Mouse (Mus musculus) brain, adult 2 months (tissue): ENCODE data around the gene Peg10.
"Not testable (repeated sequence)": the region's sequence is repeated elsewhere in the genome, so short reads cannot be mapped to it uniquely, and the experiment has no call there.

Experiments used
- DNase-seq: peaks from one replicate; pipeline ENCODE4 v3.0.0; 2011; ENCODE audit warnings: low read depth, low spot score

The Peg10 gene

DNA sequence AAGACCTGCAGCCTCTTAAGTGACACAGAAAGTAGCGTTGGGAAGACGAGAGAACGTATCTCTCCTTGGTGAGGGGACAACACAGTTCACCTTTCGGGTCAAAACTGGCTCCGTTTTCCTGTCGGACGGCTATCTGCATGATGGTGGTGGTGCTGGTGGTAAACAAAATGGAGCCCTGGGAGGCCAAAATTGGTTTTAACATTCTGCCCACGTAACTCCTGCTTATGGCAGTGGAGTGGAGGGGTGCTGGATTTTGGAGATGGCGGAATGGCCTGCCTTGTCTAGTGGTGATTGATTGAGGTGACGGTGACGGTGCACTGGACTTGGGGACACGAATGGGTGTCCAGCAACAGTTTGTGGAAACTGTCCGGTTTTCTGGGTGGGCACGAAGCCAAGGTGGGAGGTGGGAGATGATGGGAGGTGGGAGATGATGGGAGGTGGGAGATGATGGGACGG is 1.4 kb downstream of the Peg10 start:
- peak; percentile 45 for DNase-seq

DNA sequence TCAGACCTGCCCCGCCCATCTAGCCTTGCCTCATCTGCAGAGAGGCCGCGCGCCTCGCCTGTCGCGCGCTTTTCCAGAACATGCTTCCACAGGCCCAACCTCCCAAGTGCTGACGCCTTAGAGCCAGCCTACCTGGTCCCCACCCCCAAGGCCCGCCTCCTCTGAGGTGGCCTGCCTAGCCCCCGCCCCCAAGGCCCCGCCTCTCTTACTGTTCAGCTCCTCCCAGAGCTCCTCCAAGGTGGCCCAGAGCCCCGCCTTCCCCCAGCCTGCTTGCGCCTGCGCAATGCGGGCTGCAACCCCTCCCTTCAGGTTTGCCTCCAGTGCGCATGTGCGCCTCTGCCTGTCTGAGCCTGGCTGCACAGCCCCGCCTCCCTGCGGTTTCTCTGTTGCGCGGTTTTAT is 2.0 kb downstream of the Peg10 start:
- peak; percentile 98 for DNase-seq

DNA sequence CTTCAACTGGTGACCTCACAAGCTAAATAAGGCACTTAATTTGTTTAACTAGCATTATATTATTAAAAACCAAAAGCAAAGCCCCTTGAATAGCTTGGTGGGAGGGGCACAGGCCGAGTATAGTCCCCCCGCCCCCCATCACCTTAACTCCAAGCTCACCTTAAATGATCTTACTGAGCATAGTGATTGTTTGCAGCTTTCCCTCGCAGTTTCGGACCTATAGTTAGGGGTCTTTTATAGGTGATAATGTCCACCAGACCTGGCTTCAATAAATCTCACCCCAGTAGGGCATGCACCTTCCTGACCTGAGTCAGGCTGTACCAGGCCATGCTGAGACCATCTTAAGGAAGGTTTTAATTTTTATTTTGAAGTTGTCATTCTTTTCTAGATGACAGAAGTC is 4.2 kb downstream of the Peg10 start:
- DNase-seq: no peak

DNA sequence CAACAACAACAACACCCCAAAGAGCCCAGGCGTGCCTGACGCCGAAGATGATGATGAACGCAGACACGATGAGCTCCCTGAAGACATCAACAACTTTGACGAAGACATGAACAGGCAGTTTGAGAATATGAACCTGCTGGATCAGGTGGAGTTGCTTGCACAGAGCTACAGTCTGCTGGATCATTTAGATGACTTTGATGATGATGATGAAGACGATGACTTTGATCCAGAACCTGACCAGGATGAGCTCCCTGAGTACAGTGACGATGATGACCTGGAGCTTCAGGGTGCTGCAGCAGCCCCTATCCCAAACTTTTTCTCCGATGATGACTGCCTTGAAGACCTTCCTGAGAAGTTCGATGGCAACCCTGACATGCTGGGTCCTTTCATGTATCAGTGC is 7.2 kb downstream of the Peg10 start:
- no peak for DNase-seq

DNA sequence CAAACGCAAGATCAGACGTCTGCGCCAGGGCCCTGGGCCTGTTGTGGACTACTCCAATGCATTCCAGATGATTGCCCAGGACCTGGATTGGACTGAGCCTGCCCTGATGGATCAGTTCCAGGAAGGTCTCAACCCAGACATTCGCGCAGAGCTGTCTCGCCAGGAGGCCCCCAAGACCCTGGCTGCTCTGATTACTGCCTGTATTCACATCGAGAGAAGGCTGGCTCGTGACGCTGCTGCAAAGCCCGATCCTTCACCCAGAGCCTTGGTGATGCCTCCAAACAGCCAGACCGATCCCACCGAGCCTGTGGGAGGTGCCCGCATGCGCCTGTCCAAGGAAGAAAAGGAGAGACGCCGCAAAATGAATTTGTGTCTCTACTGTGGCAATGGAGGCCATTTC is 7.8 kb downstream of the Peg10 start:
- no peak for DNase-seq

DNA sequence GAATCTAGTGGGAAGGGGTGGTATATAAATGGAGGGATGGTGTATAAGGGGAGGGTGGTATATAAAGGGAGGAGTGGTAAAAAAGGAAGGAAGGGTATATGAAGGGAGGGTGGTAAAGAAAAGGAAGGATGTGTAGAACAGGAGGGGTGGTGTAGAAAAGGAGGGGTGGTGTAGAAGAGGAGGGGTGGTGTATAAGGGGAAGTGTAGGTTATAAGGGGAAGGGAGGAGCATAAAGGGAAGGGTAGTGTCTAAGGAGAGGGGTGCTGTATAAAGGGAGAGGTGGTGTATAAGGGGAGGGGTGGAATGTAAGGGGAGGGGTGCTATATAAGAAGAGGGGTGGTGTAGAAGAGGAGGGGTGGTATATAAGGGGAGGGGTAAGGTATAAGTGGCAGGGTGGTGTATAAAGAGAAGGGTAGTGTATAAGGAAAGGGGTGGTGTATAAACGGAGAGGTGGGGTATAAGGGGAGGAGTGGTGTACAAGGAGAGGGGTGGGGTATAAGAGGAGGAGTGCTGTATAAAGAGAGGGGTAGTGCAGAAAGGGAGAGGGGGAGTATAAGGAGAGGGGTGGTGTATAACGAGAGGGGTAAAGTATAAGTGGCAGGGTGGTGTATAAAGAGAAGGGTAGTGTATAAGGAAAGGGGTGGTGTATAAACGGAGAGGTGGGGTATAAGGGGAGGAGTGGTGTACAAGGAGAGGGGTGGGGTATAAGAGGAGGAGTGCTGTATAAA is 14.5 kb downstream of the Peg10 start:
- DNase-seq: not testable (repeated sequence)

DNA sequence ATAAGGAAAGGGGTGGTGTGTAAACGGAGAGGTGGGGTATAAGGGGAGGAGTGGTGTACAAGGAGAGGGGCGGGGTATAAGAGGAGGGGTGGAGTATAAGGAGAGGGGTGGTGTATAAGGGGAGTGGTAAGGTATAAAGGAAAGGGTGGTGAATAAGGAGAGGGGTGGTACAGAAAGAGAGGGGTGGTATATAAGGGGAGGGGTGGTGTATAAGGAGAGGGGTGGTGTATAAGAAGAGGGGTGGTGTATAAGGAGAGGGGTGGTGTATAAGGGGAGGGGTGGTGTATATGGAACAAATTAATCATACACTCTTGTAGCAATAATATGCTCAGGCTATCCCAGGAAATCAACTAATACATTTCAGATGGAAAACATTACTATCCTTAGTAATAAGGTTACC is 15.1 kb downstream of the Peg10 start:
- DNase-seq: no peak

DNA sequence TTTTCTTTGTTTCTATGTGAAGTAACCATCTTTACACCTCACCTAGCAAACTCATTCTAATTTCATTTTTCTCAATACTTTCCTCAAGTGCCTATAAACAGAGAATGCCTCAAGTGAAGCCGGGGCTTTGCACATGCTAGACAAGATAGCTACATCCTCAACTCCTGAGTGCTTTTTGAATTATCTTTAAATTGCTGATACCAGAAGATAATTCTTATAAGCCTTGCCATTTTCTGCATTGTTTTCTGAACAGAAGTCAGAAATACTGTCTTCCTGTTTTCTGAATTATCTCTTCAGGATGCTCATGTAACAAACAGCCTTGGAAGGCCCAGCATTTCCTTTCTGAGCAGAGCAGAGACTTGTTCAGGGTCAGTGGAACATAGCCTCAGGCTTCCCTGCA is 49.2 kb downstream of the Peg10 start:
- no peak for DNase-seq

DNA sequence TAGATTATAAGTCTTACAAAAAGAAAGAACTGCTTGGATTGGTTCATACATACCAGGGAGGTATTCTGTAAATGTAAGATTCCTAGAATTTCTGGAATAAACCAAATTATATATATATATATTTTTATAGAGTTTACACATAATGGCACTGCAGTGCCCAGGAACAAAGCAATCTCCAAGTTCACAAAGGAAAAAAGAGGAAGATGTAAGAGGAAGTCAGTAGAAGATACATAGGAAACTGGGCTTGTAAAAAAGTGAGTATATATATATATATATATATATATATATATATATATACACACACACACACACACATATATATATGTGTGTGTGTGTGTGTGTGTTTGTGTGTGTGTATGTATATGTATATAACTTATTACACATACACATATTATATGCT is 50.2 kb downstream of the Peg10 start:
- not testable (repeated sequence) for DNase-seq

DNA sequence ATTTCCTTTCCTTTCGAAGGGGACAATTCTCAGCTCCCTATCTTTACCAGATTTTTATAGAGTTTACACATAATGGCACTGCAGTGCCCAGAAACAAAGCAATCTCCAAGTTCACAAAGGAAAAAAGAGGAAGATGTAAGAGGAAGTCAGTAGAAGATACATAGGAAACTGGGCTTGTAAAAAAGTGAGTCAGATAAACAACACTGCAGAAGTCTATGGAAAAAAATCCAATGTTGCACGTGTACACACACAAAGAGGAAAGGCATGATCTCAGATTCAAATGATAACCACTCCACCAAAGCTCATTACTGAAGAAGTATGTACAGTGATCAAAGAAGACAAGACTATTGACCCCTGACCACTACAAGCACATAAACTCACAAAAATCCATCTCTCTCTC is 51.3 kb downstream of the Peg10 start:
- no peak for DNase-seq

DNA sequence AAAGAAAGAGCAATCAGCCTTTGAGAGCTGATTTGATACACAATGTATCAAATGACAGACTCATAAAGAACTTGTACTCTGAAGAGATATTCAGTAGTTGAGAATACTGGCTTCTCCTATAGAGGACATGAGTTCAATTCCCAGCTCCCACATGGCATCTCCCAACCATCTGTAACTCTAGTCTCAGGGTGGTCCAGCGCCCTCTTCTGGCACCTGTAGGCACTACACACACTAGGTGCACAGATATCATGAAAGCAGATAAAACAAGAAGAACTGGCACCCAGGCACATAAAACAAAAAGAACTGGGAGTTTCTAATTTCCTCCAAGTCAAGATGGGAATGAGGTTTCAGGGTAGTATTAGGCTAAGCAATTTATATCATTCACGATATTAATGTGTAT is 52.3 kb downstream of the Peg10 start:
- no peak for DNase-seq

DNA sequence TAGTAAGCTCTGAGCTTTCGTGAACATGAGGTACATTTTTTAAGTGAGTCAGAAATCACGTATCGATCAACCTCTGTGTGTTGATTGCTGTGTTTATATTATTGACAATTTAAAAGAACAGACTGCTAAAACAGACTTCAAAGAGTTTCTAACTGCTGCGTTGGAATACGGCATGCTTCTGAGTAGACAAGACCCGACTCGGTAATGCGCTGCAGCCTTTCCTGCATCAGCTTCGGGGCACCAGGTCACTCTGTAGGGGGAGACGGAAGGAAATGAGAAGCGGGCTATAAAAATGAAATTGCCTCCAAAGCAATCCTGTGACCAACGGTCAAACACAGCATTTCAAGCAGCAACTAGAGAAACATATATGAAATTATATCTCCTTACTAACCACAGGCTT is 59.9 kb downstream of the Peg10 start:
- DNase-seq: no peak
